Mouse (Mus musculus): ENCODE results near the gene Apobec2. TPM values are rescaled to one million over a fixed set of nuclear protein-coding genes. Genes with fewer than 3 reads are reported as not detected.

Gene Apobec2
- total RNA-seq, 1 experiment, result 5.6 TPM

- in situ Hi-C loops (cut with MboI; ENCODE audit: low sequenced_read_pairs in 2 of 2, unreplicated experiment in 2 of 2), result no loop called here
- H3K36me3 ChIP-seq (ENCODE audit: control insufficient read depth, insufficient read depth, low read length, poor library complexity, severe bottlenecking), result peaks cover 10% of the 10 kb centered on the region
- peaks cover 0 to 4% of the 10 kb centered on the region in 2 experiments; a peak in 3 of 4 replicates for H3K4me1 ChIP-seq (ENCODE audit: control insufficient read depth in 2 of 2, insufficient read depth in 2 of 2, low read length in 2 of 2, poor library complexity in 1 of 2)
- no peak for DNase-seq (ENCODE audit: low read depth, low spot score)
- no peaks in the 10 kb centered on the region for H3K9me3 ChIP-seq (ENCODE audit: control insufficient read depth, insufficient read depth, low read depth, low read length)
- no peak for TF ChIP-seq ZC3H11A (IDR thresholded peaks at IDR 0.05; ENCODE audit: borderline replicate concordance, low read depth, low read length)
- TF ChIP-seq CHD2 (IDR thresholded peaks at IDR 0.05; ENCODE audit: low read depth, low read length), result no peak
- TF ChIP-seq HCFC1 (IDR thresholded peaks at IDR 0.05; ENCODE audit: borderline replicate concordance, insufficient read depth, low read length), result no peak
- TF ChIP-seq MAFK (IDR thresholded peaks at IDR 0.05; ENCODE audit: insufficient read depth, low read depth, low read length), result no peak
- no peak for TF ChIP-seq ZNF384 (IDR thresholded peaks at IDR 0.05; ENCODE audit: low read depth, low read length)
- peak overlapping the region; percentile 84 to 90 for H3K4me3 ChIP-seq (ENCODE audit: insufficient read depth in 1 of 2, low read depth in 1 of 2, low read length in 2 of 2, poor library complexity in 1 of 2, severe bottlenecking in 1 of 2)
- peak overlapping the region; percentile 98 for H3K9ac ChIP-seq (ENCODE audit: insufficient read depth, low read depth, low read length, poor library complexity, severe bottlenecking)
- H3K27ac ChIP-seq (ENCODE audit: insufficient read depth, low read depth, low read length, poor library complexity, severe bottlenecking), result peak overlapping the region; percentile 97; the same call in 1 of the 2 replicates
Observed at GRCm38 (mm10) chr17:48407910-48408525, 24.7 kb downstream of the Apobec2 start.

DNA sequence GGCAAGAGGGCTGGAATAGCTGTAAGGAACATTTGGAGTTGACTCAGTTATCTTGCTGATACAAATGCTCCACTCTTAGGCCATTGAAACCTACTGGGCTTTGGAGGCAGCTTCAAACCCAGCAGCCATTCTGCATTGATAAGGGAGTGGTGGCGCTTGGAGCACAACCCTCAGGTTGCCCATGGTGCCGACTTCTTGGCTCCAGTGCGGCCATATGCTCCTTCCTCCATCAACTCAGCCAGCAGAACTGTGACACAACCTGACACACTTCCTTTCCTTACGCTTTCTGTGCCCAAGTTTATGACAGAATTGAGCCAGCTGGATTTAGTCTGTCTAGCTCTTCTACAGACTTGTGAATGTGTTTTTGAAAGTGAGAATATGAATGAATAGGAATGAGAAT is 25.6 kb downstream of the Apobec2 start:
- Histone ChIP-seq H3K27ac (ENCODE audit: insufficient read depth, low read depth, low read length, poor library complexity, severe bottlenecking) (no peak overlapping the region), H3K9ac (ENCODE audit: insufficient read depth, low read depth, low read length, poor library complexity, severe bottlenecking) (no peak overlapping the region), H3K4me1 (ENCODE audit: control insufficient read depth in 2 of 2, insufficient read depth in 2 of 2, low read length in 2 of 2, poor library complexity in 1 of 2) (peaks cover 0 to 4% of the 10 kb centered on the region in 2 experiments; a peak in 3 of 4 replicates), H3K9me3 (ENCODE audit: control insufficient read depth, insufficient read depth, low read depth, low read length) (no peaks in the 10 kb centered on the region), H3K4me3 (ENCODE audit: insufficient read depth in 1 of 2, low read depth in 1 of 2, low read length in 2 of 2, poor library complexity in 1 of 2, severe bottlenecking in 1 of 2) (no peak overlapping the region), H3K36me3 (ENCODE audit: control insufficient read depth, insufficient read depth, low read length, poor library complexity, severe bottlenecking) (peaks cover 7% of the 10 kb centered on the region)
- TF ChIP-seq ZC3H11A (IDR thresholded peaks at IDR 0.05; ENCODE audit: borderline replicate concordance, low read depth, low read length) (no peak), ZNF384 (IDR thresholded peaks at IDR 0.05; ENCODE audit: low read depth, low read length) (no peak), CHD2 (IDR thresholded peaks at IDR 0.05; ENCODE audit: low read depth, low read length) (no peak), MAFK (IDR thresholded peaks at IDR 0.05; ENCODE audit: insufficient read depth, low read depth, low read length) (no peak), HCFC1 (IDR thresholded peaks at IDR 0.05; ENCODE audit: borderline replicate concordance, insufficient read depth, low read length) (no peak)
- in situ Hi-C loops (cut with MboI; ENCODE audit: low sequenced_read_pairs in 2 of 2, unreplicated experiment in 2 of 2), result no loop called here
- no peak for DNase-seq (ENCODE audit: low read depth, low spot score)

- DNase-seq (ENCODE audit: low read depth, low spot score), result no peak
- no peak overlapping the region for H3K9ac ChIP-seq (ENCODE audit: insufficient read depth, low read depth, low read length, poor library complexity, severe bottlenecking)
- peaks cover 0 to 4% of the 10 kb centered on the region in 2 experiments; a peak in 2 of 4 replicates for H3K4me1 ChIP-seq (ENCODE audit: control insufficient read depth in 2 of 2, insufficient read depth in 2 of 2, low read length in 2 of 2, poor library complexity in 1 of 2)
- H3K4me3 ChIP-seq (ENCODE audit: insufficient read depth in 1 of 2, low read depth in 1 of 2, low read length in 2 of 2, poor library complexity in 1 of 2, severe bottlenecking in 1 of 2), result no peak overlapping the region
- no peaks in the 10 kb centered on the region for H3K9me3 ChIP-seq (ENCODE audit: control insufficient read depth, insufficient read depth, low read depth, low read length)
- H3K27ac ChIP-seq (ENCODE audit: insufficient read depth, low read depth, low read length, poor library complexity, severe bottlenecking), result no peak overlapping the region
- in situ Hi-C loops (cut with MboI; ENCODE audit: low sequenced_read_pairs in 2 of 2, unreplicated experiment in 2 of 2), result no loop called here
- TF ChIP-seq ZNF384 (IDR thresholded peaks at IDR 0.05; ENCODE audit: low read depth, low read length) (no peak), MAFK (IDR thresholded peaks at IDR 0.05; ENCODE audit: insufficient read depth, low read depth, low read length) (no peak), ZC3H11A (IDR thresholded peaks at IDR 0.05; ENCODE audit: borderline replicate concordance, low read depth, low read length) (no peak), CHD2 (IDR thresholded peaks at IDR 0.05; ENCODE audit: low read depth, low read length) (no peak), HCFC1 (IDR thresholded peaks at IDR 0.05; ENCODE audit: borderline replicate concordance, insufficient read depth, low read length) (no peak)
- peaks cover 4% of the 10 kb centered on the region for H3K36me3 ChIP-seq (ENCODE audit: control insufficient read depth, insufficient read depth, low read length, poor library complexity, severe bottlenecking)
Observed at GRCm38 (mm10) chr17:48404706-48405105, 28.0 kb downstream of the Apobec2 start.

- no peaks in the 10 kb centered on the region for H3K9me3 ChIP-seq (ENCODE audit: control insufficient read depth, insufficient read depth, low read depth, low read length)
- H3K4me1 ChIP-seq (ENCODE audit: control insufficient read depth in 2 of 2, insufficient read depth in 2 of 2, low read length in 2 of 2, poor library complexity in 1 of 2), result peaks cover 0 to 4% of the 10 kb centered on the region in 2 experiments; a peak in 2 of 4 replicates
- no peak overlapping the region for H3K9ac ChIP-seq (ENCODE audit: insufficient read depth, low read depth, low read length, poor library complexity, severe bottlenecking)
- DNase-seq (ENCODE audit: low read depth, low spot score), result no peak
- H3K36me3 ChIP-seq (ENCODE audit: control insufficient read depth, insufficient read depth, low read length, poor library complexity, severe bottlenecking), result peaks cover 10% of the 10 kb centered on the region
- in situ Hi-C loops (cut with MboI; ENCODE audit: low sequenced_read_pairs in 2 of 2, unreplicated experiment in 2 of 2), result no loop called here
- H3K27ac ChIP-seq (ENCODE audit: insufficient read depth, low read depth, low read length, poor library complexity, severe bottlenecking), result no peak overlapping the region
- H3K4me3 ChIP-seq (ENCODE audit: insufficient read depth in 1 of 2, low read depth in 1 of 2, low read length in 2 of 2, poor library complexity in 1 of 2, severe bottlenecking in 1 of 2), result no peak overlapping the region
- TF ChIP-seq MAFK (IDR thresholded peaks at IDR 0.05; ENCODE audit: insufficient read depth, low read depth, low read length) (no peak), CHD2 (IDR thresholded peaks at IDR 0.05; ENCODE audit: low read depth, low read length) (no peak), HCFC1 (IDR thresholded peaks at IDR 0.05; ENCODE audit: borderline replicate concordance, insufficient read depth, low read length) (no peak), ZC3H11A (IDR thresholded peaks at IDR 0.05; ENCODE audit: borderline replicate concordance, low read depth, low read length) (no peak)
Observed at GRCm38 (mm10) chr17:48403848-48404247, 28.9 kb downstream of the Apobec2 start.

All from ES-E14 (cell line).